Mouse (Mus musculus) forebrain, embryonic 16.5 days (tissue): Measurements from ENCODE around the gene Clip1. TPM values are rescaled to one million over a fixed set of nuclear protein-coding genes. Genes with fewer than 3 reads are reported as not detected.
A peak's percentile ranks its signal among the peaks of the same experiment; 100 is the strongest.

Experiments
- ATAC-seq: fragments of 200-750 bp; cut with Nextera tagmentation; 2 replicates; pipeline ENCODE4 v1.8.0; 2017; ENCODE audit warnings: mild to moderate bottlenecking, moderate library complexity
- H3K27ac ChIP-seq: fragments of 300-500 bp; sonication (generic); 2 replicates; pipeline ENCODE4 v1.5.1; 2014; ENCODE audit warnings: low read length, control low read depth
- H3K27me3 ChIP-seq: fragments of 300-500 bp; sonication (generic); replicated peaks from 2 replicates; pipeline ENCODE4 v1.6.1; 2014; ENCODE audit warnings: low read length; ENCODE audit not compliant: control insufficient read depth, insufficient read depth
- H3K36me3 ChIP-seq: fragments of 300-500 bp; sonication (generic); 2 replicates; pipeline ENCODE4 v1.6.1; 2014; ENCODE audit not compliant: control insufficient read depth, insufficient read depth
- H3K4me1 ChIP-seq: fragments of 300-500 bp; sonication (generic); replicated peaks from 2 replicates; pipeline ENCODE4 v1.6.1; 2014; ENCODE audit warnings: low read length; ENCODE audit not compliant: control insufficient read depth, insufficient read depth
- H3K4me2 ChIP-seq: fragments of 300-500 bp; sonication (generic); 2 replicates; pipeline ENCODE4 v1.6.1; 2014; ENCODE audit warnings: mild to moderate bottlenecking, low read length, control low read depth
- H3K4me3 ChIP-seq: fragments of 300-500 bp; sonication (generic); replicated peaks from 2 replicates; pipeline ENCODE4 v1.5.1; 2014; ENCODE audit warnings: mild to moderate bottlenecking, low read length, control low read depth
- H3K9ac ChIP-seq: fragments of 300-500 bp; sonication (generic); replicated peaks from 2 replicates; pipeline ENCODE4 v1.6.1; 2014; ENCODE audit warnings: low read depth, low read length, control low read depth
- H3K9me3 ChIP-seq: fragments of 300-500 bp; sonication (generic); 2 replicates; pipeline ENCODE4 v1.6.1; 2016; ENCODE audit warnings: low read length; ENCODE audit not compliant: control insufficient read depth
- WGBS: fragments of 180-500 bp; shearing (Covaris S2); extraction: QIAGEN DNeasy Blood & Tissue Kit; methylation state at CpG from one replicate; pipeline ENCODE4 v1.1.7; 2014; 5-methylcytosine and 5-hydroxymethylcytosine counted together
- polyA plus RNA-seq: library from polyadenylated mRNA; unstranded; fragments of >200 nt; fragmentation: Nextera tagmentation; extraction: Ambion mirVana; gene quantifications from 2 replicates; pipeline ENCODE4 v1.2.1, GENCODE M21; 2015

The Clip1 gene
- polyA plus RNA-seq, 1 experiment from 2014 or later, result 93.0 TPM

- H3K27me3 ChIP-seq, result no peaks in the 10 kb centered on the region
- no peak overlapping the region for H3K27ac ChIP-seq
- ATAC-seq, result no peak
- peaks cover 20% of the 10 kb centered on the region for H3K4me1 ChIP-seq
- 83% methylated on average over 9 of the region's 9 CpGs for WGBS
- H3K4me3 ChIP-seq, result no peak overlapping the region
- H3K4me2 ChIP-seq, result no peak overlapping the region
- H3K9ac ChIP-seq, result no peak overlapping the region
- no peaks in the 10 kb centered on the region for H3K36me3 ChIP-seq
- no peaks in the 10 kb centered on the region for H3K9me3 ChIP-seq
Observed at GRCm38 (mm10) chr5:123675717-123676116, 8.7 kb downstream of the Clip1 start.

- 29% methylated on average over 3 of the region's 3 CpGs for WGBS
Observed at GRCm38 (mm10) chr5:123675221-123675620, 9.2 kb downstream of the Clip1 start.

GRCm38 (mm10) chr5:123671473-123671820, 13.0 kb downstream of the Clip1 start:
- Histone ChIP-seq H3K27me3 (no peaks in the 10 kb centered on the region), H3K9ac (no peak overlapping the region), H3K4me3 (no peak overlapping the region), H3K27ac (no peak overlapping the region), H3K4me2 (no peak overlapping the region), H3K4me1 (peaks cover 6% of the 10 kb centered on the region), H3K9me3 (no peaks in the 10 kb centered on the region), H3K36me3 (no peaks in the 10 kb centered on the region)
- ATAC-seq, result no peak
- WGBS, result 73% methylated on average over 3 of the region's 3 CpGs

More at GRCm38 (mm10) chr5:123675221-123675620, 9.2 kb downstream of the Clip1 start:
- Histone ChIP-seq H3K4me2 (no peak overlapping the region), H3K9ac (no peak overlapping the region), H3K9me3 (no peaks in the 10 kb centered on the region), H3K36me3 (no peaks in the 10 kb centered on the region), H3K4me1 (peaks cover 16% of the 10 kb centered on the region), H3K27me3 (no peaks in the 10 kb centered on the region), H3K4me3 (no peak overlapping the region), H3K27ac (no peak overlapping the region)
- no peak for ATAC-seq

- H3K4me1 ChIP-seq, result peaks cover 6% of the 10 kb centered on the region
- no peak for ATAC-seq
- WGBS, result 51% methylated on average over 14 of the region's 14 CpGs
- no peak overlapping the region for H3K4me3 ChIP-seq
- no peaks in the 10 kb centered on the region for H3K27me3 ChIP-seq
- H3K27ac ChIP-seq, result peak overlapping the region; percentile 7; the same call in 1 of the 2 replicates
- H3K9ac ChIP-seq, result no peak overlapping the region
- no peaks in the 10 kb centered on the region for H3K9me3 ChIP-seq
- H3K4me2 ChIP-seq, result no peak overlapping the region
- H3K36me3 ChIP-seq, result no peaks in the 10 kb centered on the region
Observed at GRCm38 (mm10) chr5:123670800-123671472, 13.5 kb downstream of the Clip1 start.

GRCm38 (mm10) chr5:123669991-123670799, 14.2 kb downstream of the Clip1 start:
- Histone ChIP-seq H3K9ac (no peak overlapping the region), H3K27ac (peak overlapping the region; percentile 7; the same call in 1 of the 2 replicates), H3K9me3 (no peaks in the 10 kb centered on the region), H3K4me2 (no peak overlapping the region), H3K36me3 (no peaks in the 10 kb centered on the region), H3K27me3 (no peaks in the 10 kb centered on the region), H3K4me3 (no peak overlapping the region), H3K4me1 (peaks cover 6% of the 10 kb centered on the region)
- 83% methylated on average over 9 of the region's 9 CpGs for WGBS
- no peak for ATAC-seq

GRCm38 (mm10) chr5:123667915-123668314, 16.5 kb downstream of the Clip1 start:
- Histone ChIP-seq H3K9me3 (no peaks in the 10 kb centered on the region), H3K36me3 (no peaks in the 10 kb centered on the region), H3K9ac (no peak overlapping the region), H3K27ac (no peak overlapping the region), H3K4me2 (no peak overlapping the region), H3K4me3 (no peak overlapping the region), H3K27me3 (no peaks in the 10 kb centered on the region), H3K4me1 (no peaks in the 10 kb centered on the region; the same call in 1 of the 2 replicates)
- WGBS, result 91% methylated on average over 12 of the region's 12 CpGs
- no peak for ATAC-seq

GRCm38 (mm10) chr5:123665956-123666355, 18.5 kb downstream of the Clip1 start:
- no peaks in the 10 kb centered on the region for H3K27me3 ChIP-seq
- no peaks in the 10 kb centered on the region for H3K9me3 ChIP-seq
- H3K4me2 ChIP-seq, result no peak overlapping the region
- 89% methylated on average over 7 of the region's 7 CpGs for WGBS
- no peaks in the 10 kb centered on the region; the same call in 1 of the 2 replicates for H3K4me1 ChIP-seq
- no peaks in the 10 kb centered on the region for H3K36me3 ChIP-seq
- no peak for ATAC-seq
- no peak overlapping the region for H3K9ac ChIP-seq
- H3K27ac ChIP-seq, result no peak overlapping the region
- no peak overlapping the region for H3K4me3 ChIP-seq

GRCm38 (mm10) chr5:123664329-123664728, 20.1 kb downstream of the Clip1 start:
- Histone ChIP-seq H3K9me3 (no peaks in the 10 kb centered on the region), H3K4me2 (no peak overlapping the region), H3K27me3 (no peaks in the 10 kb centered on the region), H3K27ac (no peak overlapping the region), H3K4me1 (no peaks in the 10 kb centered on the region), H3K4me3 (no peak overlapping the region), H3K36me3 (no peaks in the 10 kb centered on the region), H3K9ac (no peak overlapping the region)
- no peak for ATAC-seq
- WGBS, result 84% methylated on average over 7 of the region's 7 CpGs

GRCm38 (mm10) chr5:123662059-123662458, 22.4 kb downstream of the Clip1 start:
- Histone ChIP-seq H3K4me3 (no peak overlapping the region), H3K36me3 (no peaks in the 10 kb centered on the region), H3K9me3 (no peaks in the 10 kb centered on the region), H3K4me1 (no peaks in the 10 kb centered on the region), H3K27ac (no peak overlapping the region), H3K4me2 (no peak overlapping the region), H3K9ac (no peak overlapping the region), H3K27me3 (no peaks in the 10 kb centered on the region)
- ATAC-seq, result no peak
- 79% methylated on average over 9 of the region's 9 CpGs for WGBS
